Mouse (Mus musculus) neural tube, embryonic 14.5 days (tissue): ENCODE measurements around the gene Mertk. TPM values are rescaled to one million over a fixed set of nuclear protein-coding genes. Genes with fewer than 3 reads are reported as not detected.
A peak's percentile ranks its signal among the peaks of the same experiment; 100 is the strongest.

Experiments
- ATAC-seq: fragments of 200-750 bp; cut with Nextera tagmentation; 2 replicates; pipeline ENCODE4 v1.8.0; 2017; ENCODE audit warnings: low read depth, mild to moderate bottlenecking, moderate TSS enrichment, moderate library complexity
- H3K27ac ChIP-seq: fragments of 300-500 bp; sonication (generic); 2 replicates; pipeline ENCODE4 v1.5.1; 2014; ENCODE audit warnings: low read depth, mild to moderate bottlenecking, control low read depth, low read length, moderate library complexity, mixed read lengths
- H3K27me3 ChIP-seq: fragments of 300-500 bp; sonication (generic); 2 replicates; pipeline ENCODE4 v1.6.1; 2014; ENCODE audit warnings: low read length; ENCODE audit not compliant: control insufficient read depth, insufficient read depth
- H3K36me3 ChIP-seq: fragments of 300-500 bp; sonication (generic); 2 replicates; pipeline ENCODE4 v1.6.1; 2014; ENCODE audit warnings: low read length, mixed read lengths; ENCODE audit not compliant: control insufficient read depth, insufficient read depth
- H3K4me1 ChIP-seq: fragments of 300-500 bp; sonication (generic); 2 replicates; pipeline ENCODE4 v1.6.1; 2014; ENCODE audit warnings: low read length; ENCODE audit not compliant: control insufficient read depth, insufficient read depth
- H3K4me2 ChIP-seq: fragments of 300-500 bp; sonication (generic); 2 replicates; pipeline ENCODE4 v1.6.1; 2014; ENCODE audit warnings: mild to moderate bottlenecking, low read depth, low read length, control low read depth
- H3K4me3 ChIP-seq: fragments of 300-500 bp; sonication (generic); 2 replicates; pipeline ENCODE4 v1.5.1; 2014; ENCODE audit warnings: low read depth, low read length, control low read depth, mixed read lengths
- H3K9ac ChIP-seq: fragments of 300-500 bp; sonication (generic); replicated peaks from 2 replicates; pipeline ENCODE4 v1.6.1; 2014; ENCODE audit warnings: low read depth, mild to moderate bottlenecking, control low read depth, low read length, mixed read lengths
- H3K9me3 ChIP-seq: fragments of 300-500 bp; sonication (generic); 2 replicates; pipeline ENCODE4 v1.6.1; 2016; ENCODE audit warnings: low read length; ENCODE audit not compliant: control insufficient read depth
- WGBS: fragments of 180-500 bp; shearing (Covaris S2); extraction: QIAGEN DNeasy Blood & Tissue Kit; methylation state at CpG from one replicate; pipeline ENCODE4 v1.1.7; 2014; 5-methylcytosine and 5-hydroxymethylcytosine counted together
- polyA plus RNA-seq: library from polyadenylated mRNA; unstranded; fragments of >200 nt; fragmentation: Nextera tagmentation; extraction: Ambion mirVana; gene quantifications from 2 replicates; pipeline ENCODE4 v1.2.1, GENCODE M21; 2014

The Mertk gene
- polyA plus RNA-seq, 1 experiment from 2014 or later, result 1.4 TPM

DNA sequence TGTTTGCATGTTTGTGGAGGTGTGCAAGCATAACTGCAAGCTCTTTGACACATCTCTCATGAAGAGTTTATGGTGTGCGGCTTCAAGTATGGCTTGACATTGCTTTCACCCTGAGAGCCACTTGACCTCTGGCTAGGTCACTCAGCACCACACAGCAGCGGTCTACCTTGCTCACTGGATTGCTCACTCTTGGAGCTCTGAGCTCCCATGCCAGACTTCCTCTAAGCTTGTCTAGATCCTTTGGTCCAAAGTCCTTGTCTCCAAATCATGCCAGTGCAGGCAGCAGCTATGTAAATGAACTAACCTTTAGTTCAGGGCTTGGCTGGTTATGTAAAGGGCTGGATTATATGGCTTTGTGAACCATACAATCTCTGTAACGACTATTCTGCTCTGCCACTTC, 2.3 kb upstream of the Mertk start:
- Histone ChIP-seq H3K27ac (no peak overlapping the region), H3K4me2 (no peak overlapping the region), H3K9me3 (no peaks in the 10 kb centered on the region), H3K4me3 (no peak overlapping the region), H3K4me1 (0 out of 2 replicates have a peak, but pooled peaks cover 3% of the 10 kb centered on the region), H3K9ac (no peak overlapping the region), H3K36me3 (no peaks in the 10 kb centered on the region), H3K27me3 (peaks cover 9% of the 10 kb centered on the region)
- WGBS, result 83% methylated on average over 3 of the region's 3 CpGs
- no peak for ATAC-seq

DNA sequence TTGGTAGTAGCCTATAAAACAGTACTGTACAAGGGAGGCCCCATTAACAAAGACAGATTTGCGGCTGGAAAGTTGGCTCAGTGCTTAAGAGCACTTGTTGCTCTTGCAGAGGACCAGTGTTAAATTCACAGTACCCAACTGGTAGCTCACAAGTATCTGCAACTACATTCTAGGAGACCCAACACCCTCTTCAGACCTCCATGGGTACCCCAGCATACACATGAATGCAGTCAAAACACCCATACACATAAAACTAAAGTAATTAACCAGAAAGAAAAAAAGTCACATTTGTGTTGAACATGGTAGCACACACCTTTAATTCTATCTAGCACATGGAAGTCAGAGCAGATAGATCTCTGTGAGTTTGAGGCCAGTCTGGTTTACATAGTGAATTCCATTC, 1.7 kb upstream of the Mertk start:
- Histone ChIP-seq H3K9ac (no peak overlapping the region), H3K4me2 (no peak overlapping the region), H3K36me3 (no peaks in the 10 kb centered on the region), H3K4me1 (0 out of 2 replicates have a peak, but pooled peaks cover 3% of the 10 kb centered on the region), H3K27me3 (peaks cover 9% of the 10 kb centered on the region), H3K27ac (no peak overlapping the region), H3K4me3 (no peak overlapping the region), H3K9me3 (no peaks in the 10 kb centered on the region)
- WGBS, result 97% methylated on average over 1 of the region's 1 CpGs
- no peak for ATAC-seq

- H3K9ac ChIP-seq, result no peak overlapping the region
- H3K9me3 ChIP-seq, result no peaks in the 10 kb centered on the region
- WGBS, result 51% methylated on average over 5 of the region's 5 CpGs
- H3K27me3 ChIP-seq, result peaks cover 9% of the 10 kb centered on the region
- H3K4me2 ChIP-seq, result peak overlapping the region; percentile 79; the same call in 1 of the 2 replicates
- no peaks in the 10 kb centered on the region for H3K36me3 ChIP-seq
- no peak overlapping the region for H3K27ac ChIP-seq
- no peak for ATAC-seq
- H3K4me1 ChIP-seq, result 0 out of 2 replicates have a peak, but pooled peaks cover 3% of the 10 kb centered on the region
- no peak overlapping the region; the same call in 1 of the 2 replicates for H3K4me3 ChIP-seq
Observed at GRCm38 (mm10) chr2:128697566-128697965, 1.2 kb upstream of the Mertk start.

GRCm38 (mm10) chr2:128698140-128698692, 540 bp upstream of the Mertk start:
- peak overlapping the region; percentile 42 for H3K4me3 ChIP-seq
- ATAC-seq, result peak; percentile 96
- peak overlapping the region; percentile 32; the same call in 1 of the 2 replicates for H3K9ac ChIP-seq
- no peak overlapping the region for H3K27ac ChIP-seq
- peaks cover 9% of the 10 kb centered on the region for H3K27me3 ChIP-seq
- H3K36me3 ChIP-seq, result no peaks in the 10 kb centered on the region
- 0 out of 2 replicates have a peak, but pooled peaks cover 3% of the 10 kb centered on the region for H3K4me1 ChIP-seq
- under 1% methylated on average over 14 of the region's 14 CpGs for WGBS
- peak overlapping the region; percentile 79 for H3K4me2 ChIP-seq
- H3K9me3 ChIP-seq, result no peaks in the 10 kb centered on the region

- no peak for ATAC-seq
- Histone ChIP-seq H3K4me2 (peak overlapping the region; percentile 79), H3K9me3 (no peaks in the 10 kb centered on the region), H3K9ac (peak overlapping the region; percentile 32), H3K4me3 (peak overlapping the region; percentile 42), H3K4me1 (0 out of 2 replicates have a peak, but pooled peaks cover 3% of the 10 kb centered on the region), H3K27ac (no peak overlapping the region), H3K27me3 (peaks cover 9% of the 10 kb centered on the region), H3K36me3 (no peaks in the 10 kb centered on the region)
- under 1% methylated on average over 24 of the region's 24 CpGs for WGBS
Observed at GRCm38 (mm10) chr2:128699201-128699885, 587 bp downstream of the Mertk start.

DNA sequence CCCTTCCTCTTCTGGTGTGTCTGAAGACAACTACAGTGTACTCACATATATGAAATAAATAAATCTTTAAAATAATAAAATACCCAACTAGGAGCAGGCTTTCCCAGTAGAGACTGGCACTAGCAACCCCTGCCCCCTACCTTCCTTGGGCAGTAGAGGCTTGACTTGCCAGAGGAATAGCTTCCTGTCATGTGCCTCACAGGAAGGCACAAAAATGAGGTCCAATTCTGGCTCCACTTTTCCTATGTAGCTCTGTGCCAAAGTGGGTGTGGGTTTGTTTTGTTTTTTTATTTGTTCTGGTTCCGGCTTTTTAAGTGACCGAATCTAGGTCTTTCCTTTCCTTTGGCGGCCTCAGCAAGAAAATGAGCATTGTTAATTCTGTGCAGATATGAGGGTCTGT, 5.7 kb downstream of the Mertk start:
- H3K4me2 ChIP-seq, result no peak overlapping the region
- H3K9ac ChIP-seq, result no peak overlapping the region
- H3K27ac ChIP-seq, result no peak overlapping the region
- no peaks in the 10 kb centered on the region for H3K27me3 ChIP-seq
- no peaks in the 10 kb centered on the region for H3K4me1 ChIP-seq
- no peaks in the 10 kb centered on the region for H3K36me3 ChIP-seq
- no peaks in the 10 kb centered on the region for H3K9me3 ChIP-seq
- H3K4me3 ChIP-seq, result no peak overlapping the region
- ATAC-seq, result no peak
- 88% methylated on average over 3 of the region's 3 CpGs for WGBS

GRCm38 (mm10) chr2:128709264-128709663, 10.5 kb downstream of the Mertk start:
- H3K27me3 ChIP-seq, result no peaks in the 10 kb centered on the region
- H3K4me3 ChIP-seq, result no peak overlapping the region
- no peaks in the 10 kb centered on the region for H3K9me3 ChIP-seq
- 35% methylated on average over 6 of the region's 6 CpGs for WGBS
- H3K9ac ChIP-seq, result no peak overlapping the region
- no peak overlapping the region for H3K4me2 ChIP-seq
- no peak for ATAC-seq
- no peaks in the 10 kb centered on the region for H3K36me3 ChIP-seq
- H3K4me1 ChIP-seq, result no peaks in the 10 kb centered on the region
- no peak overlapping the region for H3K27ac ChIP-seq

DNA sequence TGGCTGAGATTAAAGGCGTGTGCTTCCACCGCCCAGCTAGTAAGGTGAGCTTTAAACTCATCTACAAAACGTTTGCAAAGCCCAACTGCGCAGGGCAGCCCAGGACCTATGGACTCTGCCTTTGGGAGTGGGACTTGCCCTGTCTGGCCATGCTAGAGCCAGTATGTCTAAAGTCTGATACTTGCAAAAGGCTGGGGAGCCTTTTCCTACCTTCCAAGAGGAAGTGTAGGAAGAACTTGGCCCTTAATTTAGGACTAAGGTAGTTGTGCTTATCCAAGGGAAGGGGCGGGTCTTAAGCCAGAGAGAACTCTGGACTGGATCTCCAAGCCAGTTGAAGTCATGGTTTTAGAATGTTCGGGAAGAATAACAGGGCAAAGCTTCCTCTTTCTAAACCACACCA, 11.9 kb downstream of the Mertk start:
- H3K4me3 ChIP-seq, result no peak overlapping the region
- H3K4me1 ChIP-seq, result no peaks in the 10 kb centered on the region
- no peak overlapping the region for H3K4me2 ChIP-seq
- no peaks in the 10 kb centered on the region for H3K9me3 ChIP-seq
- no peaks in the 10 kb centered on the region for H3K36me3 ChIP-seq
- no peak for ATAC-seq
- H3K27ac ChIP-seq, result no peak overlapping the region
- 66% methylated on average over 6 of the region's 6 CpGs for WGBS
- no peak overlapping the region for H3K9ac ChIP-seq
- no peaks in the 10 kb centered on the region for H3K27me3 ChIP-seq

- Histone ChIP-seq H3K4me3 (no peak overlapping the region), H3K4me1 (no peaks in the 10 kb centered on the region), H3K36me3 (no peaks in the 10 kb centered on the region), H3K9me3 (no peaks in the 10 kb centered on the region), H3K27me3 (no peaks in the 10 kb centered on the region), H3K9ac (no peak overlapping the region), H3K4me2 (no peak overlapping the region), H3K27ac (no peak overlapping the region)
- WGBS, result 81% methylated on average over 6 of the region's 6 CpGs
- no peak for ATAC-seq
Observed at GRCm38 (mm10) chr2:128712940-128713339, 14.2 kb downstream of the Mertk start.
